Mouse (Mus musculus) spleen, adult 2 months (tissue): ENCODE data around the gene Macrod2. TPM values are rescaled to one million over a fixed set of nuclear protein-coding genes. Genes with fewer than 3 reads are reported as not detected.

Source experiments
- DNase-seq, 2 experiments: peaks; one replicate each; pipeline versions ENCODE4 v3.0.0 to v3.0.0-alpha.2; 2012 to 2021; ENCODE audit warnings: low spot score in 2 of 2, low read depth in 1 of 2
- H3K27ac ChIP-seq: fragments of 200-500 bp; 2 replicates; pipeline ENCODE4 v1.5.1; 2012; ENCODE audit warnings: low read length, inconsistent platforms; ENCODE audit not compliant: insufficient read depth
- H3K27me3 ChIP-seq: fragments of 200-500 bp; 2 replicates; pipeline ENCODE4 v1.6.1; 2012; ENCODE audit warnings: mild to moderate bottlenecking, moderate library complexity, low read length, inconsistent platforms; ENCODE audit not compliant: control insufficient read depth, insufficient read depth
- H3K36me3 ChIP-seq: fragments of 200-500 bp; 2 replicates; pipeline ENCODE4 v1.6.1; 2012; ENCODE audit warnings: mild to moderate bottlenecking, low read length, inconsistent platforms; ENCODE audit not compliant: control insufficient read depth, insufficient read depth
- H3K4me1 ChIP-seq: fragments of 200-500 bp; 2 replicates; pipeline ENCODE4 v1.6.1; 2011; ENCODE audit warnings: inconsistent platforms; ENCODE audit not compliant: control insufficient read depth, insufficient read depth, insufficient read length
- H3K4me3 ChIP-seq: fragments of 200-500 bp; 2 replicates; pipeline ENCODE4 v1.5.1; 2011; ENCODE audit warnings: mild to moderate bottlenecking, inconsistent platforms; ENCODE audit not compliant: insufficient read depth, insufficient read length; ENCODE audit errors: extremely low read depth
- CTCF ChIP-seq: fragments of 200-500 bp; IDR thresholded peaks from 2 replicates; pipeline ENCODE4 v1.5.1; 2011; ENCODE audit warnings: mild to moderate bottlenecking, inconsistent platforms; ENCODE audit not compliant: insufficient read depth, insufficient read length, insufficient replicate concordance; ENCODE audit errors: extremely low read depth
- POLR2A ChIP-seq: fragments of 200-500 bp; IDR thresholded peaks from 2 replicates; pipeline ENCODE4 v1.6.1; 2011; ENCODE audit warnings: low read depth, low read length, inconsistent platforms
- WGBS: fragments of 180-500 bp; shearing (Covaris S2); methylation state at CpG from one replicate; pipeline ENCODE4 v1.1.7; 2018; 5-methylcytosine and 5-hydroxymethylcytosine counted together
- polyA plus RNA-seq: library from polyadenylated mRNA; depleted of rRNA; stranded (reverse); fragments of >200 nt; gene quantifications from 2 replicates; pipeline ENCODE4 v1.2.3, GENCODE M21; 2012

Macrod2 gene
- polyA plus RNA-seq, 1 experiment, result 2.2 TPM

GRCm38 (mm10) chr2:140760137-140760536 lies 365.0 kb downstream of the Macrod2 start:
- Histone ChIP-seq H3K4me3 (no peak overlapping the region), H3K36me3 (no peaks in the 10 kb centered on the region), H3K4me1 (no peaks in the 10 kb centered on the region), H3K27ac (no peak overlapping the region), H3K27me3 (no peaks in the 10 kb centered on the region)
- 96% methylated on average over 3 of the region's 3 CpGs for WGBS
- no peak for DNase-seq
- TF ChIP-seq CTCF (no peak), POLR2A (no peak)

GRCm38 (mm10) chr2:140763076-140763891 lies 368.2 kb downstream of the Macrod2 start:
- DNase-seq, result no peak
- Histone ChIP-seq H3K4me3 (no peak overlapping the region), H3K36me3 (no peaks in the 10 kb centered on the region), H3K27me3 (no peaks in the 10 kb centered on the region), H3K27ac (no peak overlapping the region), H3K4me1 (no peaks in the 10 kb centered on the region)
- TF ChIP-seq POLR2A (no peak), CTCF (no peak)
- WGBS, result 89% methylated on average over 12 of the region's 12 CpGs

GRCm38 (mm10) chr2:140769473-140769872 lies 374.4 kb downstream of the Macrod2 start:
- no peak for DNase-seq
- TF ChIP-seq POLR2A (no peak), CTCF (no peak)
- Histone ChIP-seq H3K4me1 (no peaks in the 10 kb centered on the region), H3K27ac (no peak overlapping the region), H3K36me3 (no peaks in the 10 kb centered on the region), H3K27me3 (no peaks in the 10 kb centered on the region), H3K4me3 (no peak overlapping the region)
- 75% methylated on average over 4 of the region's 4 CpGs for WGBS

- Histone ChIP-seq H3K36me3 (no peaks in the 10 kb centered on the region), H3K4me3 (no peak overlapping the region), H3K27ac (no peak overlapping the region), H3K27me3 (no peaks in the 10 kb centered on the region), H3K4me1 (no peaks in the 10 kb centered on the region)
- no peak for TF ChIP-seq CTCF
- TF ChIP-seq POLR2A, result no peak
- 91% methylated on average over 6 of the region's 6 CpGs for WGBS
- no peak for DNase-seq
These were observed 377.7 kb downstream of the Macrod2 start for GRCm38 (mm10) chr2:140772825-140773224.

GRCm38 (mm10) chr2:140773456-140773855 lies 378.3 kb downstream of the Macrod2 start:
- no peak for DNase-seq
- Histone ChIP-seq H3K27ac (no peak overlapping the region), H3K4me3 (no peak overlapping the region), H3K27me3 (no peaks in the 10 kb centered on the region), H3K4me1 (no peaks in the 10 kb centered on the region), H3K36me3 (no peaks in the 10 kb centered on the region)
- TF ChIP-seq CTCF (no peak), POLR2A (no peak)
- WGBS, result 89% methylated on average over 11 of the region's 11 CpGs

GRCm38 (mm10) chr2:140774808-140775370 lies 379.8 kb downstream of the Macrod2 start:
- TF ChIP-seq CTCF (no peak), POLR2A (no peak)
- Histone ChIP-seq H3K27me3 (no peaks in the 10 kb centered on the region), H3K4me1 (no peaks in the 10 kb centered on the region), H3K4me3 (no peak overlapping the region), H3K27ac (no peak overlapping the region), H3K36me3 (no peaks in the 10 kb centered on the region)
- DNase-seq, result no peak
- 87% methylated on average over 4 of the region's 4 CpGs for WGBS

- WGBS, result 84% methylated on average over 8 of the region's 8 CpGs
- TF ChIP-seq POLR2A, result no peak
- TF ChIP-seq CTCF, result no peak
- no peaks in the 10 kb centered on the region for H3K27me3 ChIP-seq
These were observed 380.5 kb downstream of the Macrod2 start for GRCm38 (mm10) chr2:140775448-140776101.

More at GRCm38 (mm10) chr2:140775448-140776101, 380.5 kb downstream of the Macrod2 start:
- no peaks in the 10 kb centered on the region for H3K36me3 ChIP-seq
- no peak overlapping the region for H3K4me3 ChIP-seq
- no peak for DNase-seq
- H3K4me1 ChIP-seq, result no peaks in the 10 kb centered on the region
- H3K27ac ChIP-seq, result no peak overlapping the region
